In genomic region chr8:72295125-72295524, GRCm38 (mm10) we compare ENCODE assay signal across 10 mouse cellular contexts. TPM values are rescaled to one million over a fixed set of nuclear protein-coding genes. Genes with fewer than 3 reads are reported as not detected.
DNase-seq lines count a peak whose midpoint lies in the region; ATAC-seq and TF ChIP-seq lines count a peak whose summit lies in the region.
"Had no signal": no experiment of that assay in that cellular context is flagged by ENCODE, and none has a peak within 500 bp of the region (broad histone marks: within the 10 kb centered on the region; RNA-seq: fewer than 3 reads in every experiment).

No protein-coding gene starts in this region.

- no peak overlapping the region for H3K4me3 ChIP-seq in kidney, embryonic 15.5 days (replicated peaks)
- H3K4me3 ChIP-seq in brown adipose tissue, adult 24 weeks (ENCODE audit: insufficient read depth, low read depth, low read length): no peak overlapping the region
- no peak overlapping the region for H3K4me3 ChIP-seq in heart, embryonic 14.5 days (ENCODE audit: control insufficient read depth in 1 of 2, insufficient read depth in 1 of 2, low read depth in 1 of 2, low read length in 2 of 2)
- no peak overlapping the region for H3K4me3 ChIP-seq in liver, postnatal 0 days (ENCODE audit: low read depth, low read length)
- H3K4me3 ChIP-seq: erythroblast, embryonic 14.5 days had no signal

- H3K4me1 ChIP-seq in kidney, embryonic 15.5 days: 0 out of 2 replicates have a peak, but pooled peaks cover 12% of the 10 kb centered on the region
- H3K4me1 ChIP-seq in brown adipose tissue, adult 24 weeks (ENCODE audit: control insufficient read depth, insufficient read depth, insufficient read length, low read length): peaks cover 22% of the 10 kb centered on the region
- H3K4me1 ChIP-seq in heart, embryonic 14.5 days (ENCODE audit: control insufficient read depth in 2 of 2, insufficient read depth in 2 of 2, low read length in 2 of 2): peaks cover 17 to 23% of the 10 kb centered on the region in 2 experiments
- peaks cover 14% of the 10 kb centered on the region for H3K4me1 ChIP-seq in liver, postnatal 0 days (ENCODE audit: insufficient read depth)

- no peak for TF ChIP-seq EP300 in liver, postnatal 0 days (IDR thresholded peaks at IDR 0.05; ENCODE audit: low read depth)

- no peaks in the 10 kb centered on the region for H3K9me3 ChIP-seq in kidney, embryonic 15.5 days (replicated peaks)
- no peaks in the 10 kb centered on the region for H3K9me3 ChIP-seq in heart, embryonic 14.5 days (ENCODE audit: control insufficient read depth, low read length)
- no peaks in the 10 kb centered on the region for H3K9me3 ChIP-seq in liver, postnatal 0 days (ENCODE audit: low read length)

- TF ChIP-seq CTCF in liver, postnatal 0 days (IDR thresholded peaks at IDR 0.05; ENCODE audit: low read depth): no peak

- H3K27me3 ChIP-seq in kidney, embryonic 15.5 days: no peaks in the 10 kb centered on the region
- H3K27me3 ChIP-seq in heart, embryonic 14.5 days (ENCODE audit: control insufficient read depth, insufficient read depth, low read length): no peaks in the 10 kb centered on the region
- no peaks in the 10 kb centered on the region for H3K27me3 ChIP-seq in liver, postnatal 0 days (ENCODE audit: insufficient read depth, low read length)

- ATAC-seq in kidney, embryonic 15.5 days (replicated peaks; ENCODE audit: low FRiP score): no peak
- peak; percentile 1; the same call in 1 of the 2 replicates for ATAC-seq in heart, embryonic 14.5 days (ENCODE audit: insufficient number of reproducible peaks, insufficient read depth, low FRiP score, low read depth)
- no peak for ATAC-seq in liver, postnatal 0 days

- H3K4me2 ChIP-seq in kidney, embryonic 15.5 days: no peak overlapping the region
- peak overlapping the region; percentile 34 for H3K4me2 ChIP-seq in heart, embryonic 14.5 days (ENCODE audit: low read length)
- H3K4me2 ChIP-seq in liver, postnatal 0 days (ENCODE audit: low read depth, low read length): peak overlapping the region; percentile 11; the same call in 1 of the 2 replicates

- no peak for DNase-seq in kidney, postnatal 4 days
- no peak for DNase-seq in liver, postnatal 0 days
- no peak for DNase-seq in right cerebral cortex, postnatal 10 days (ENCODE audit: low spot score in 2 of 2)
- DNase-seq in frontal cortex, postnatal 10 days (ENCODE audit: low spot score in 2 of 2): no peak
- DNase-seq in layer of hippocampus, adult 11-12 months (ENCODE audit: low spot score): no peak

- H3K9ac ChIP-seq in kidney, embryonic 15.5 days: no peak overlapping the region
- peak overlapping the region; percentile 56 for H3K9ac ChIP-seq in heart, embryonic 14.5 days (ENCODE audit: low read length)
- H3K9ac ChIP-seq in liver, postnatal 0 days (replicated peaks): no peak overlapping the region
- H3K9ac ChIP-seq: liver, embryonic 14.5 days had no signal

- WGBS in kidney, embryonic 15.5 days: 68% methylated on average over 3 of the region's 3 CpGs
- 41% methylated on average over 3 of the region's 3 CpGs for WGBS in heart, embryonic 14.5 days
- WGBS in liver, postnatal 0 days (ENCODE audit: insufficient replicate concordance): 43% methylated on average over 3 of the region's 3 CpGs

- peak overlapping the region; percentile 84 for H3K27ac ChIP-seq in kidney, embryonic 15.5 days
- peak overlapping the region; percentile 99 for H3K27ac ChIP-seq in brown adipose tissue, adult 24 weeks (replicated peaks; ENCODE audit: low read depth, low read length)
- peak overlapping the region; percentile 94 to 96 for H3K27ac ChIP-seq in heart, embryonic 14.5 days (replicated peaks in 1 of 2; ENCODE audit: control insufficient read depth in 1 of 2, insufficient read depth in 1 of 2, low read depth in 2 of 2, low read length in 2 of 2)
- H3K27ac ChIP-seq in liver, postnatal 0 days (ENCODE audit: low read depth): peak overlapping the region; percentile 81
- H3K27ac ChIP-seq: liver, embryonic 14.5 days had no signal

- H3K36me3 ChIP-seq in kidney, embryonic 15.5 days: no peaks in the 10 kb centered on the region
- H3K36me3 ChIP-seq in heart, embryonic 14.5 days (ENCODE audit: control insufficient read depth, insufficient read depth, low read length): no peaks in the 10 kb centered on the region
- H3K36me3 ChIP-seq in liver, postnatal 0 days (replicated peaks; ENCODE audit: insufficient read depth, low read length): no peaks in the 10 kb centered on the region

RNA-seq across cellular contexts. Expression of gene Gm10282, which starts 9.9 kb away (rescaled TPM):
- polyA plus RNA-seq in kidney, embryonic 15.5 days (2015; fragmentation: Nextera tagmentation; extraction: Ambion mirVana): 29.0 and 30.3 TPM in 2 replicates
- not detected in 2 replicates for polyA plus RNA-seq in brown adipose tissue, adult 24 weeks (2012; ENCODE audit: insufficient read depth, insufficient read length, missing spikeins)
- 17.9 and 18.1 TPM in 2 replicates for polyA plus RNA-seq in heart, embryonic 14.5 days (2014; fragmentation: Nextera tagmentation; extraction: Ambion mirVana)
- polyA plus RNA-seq in liver, postnatal 0 days (2015; fragmentation: Nextera tagmentation; extraction: Ambion mirVana): 6.3 and 6.4 TPM in 2 replicates

RNA-seq across cellular contexts. Expression of gene Klf2, which starts 23.7 kb away (rescaled TPM):
- polyA plus RNA-seq in kidney, embryonic 15.5 days (2015; fragmentation: Nextera tagmentation; extraction: Ambion mirVana): 12.6 and 14.0 TPM in 2 replicates
- 30.6 and 88.0 TPM in 2 replicates for polyA plus RNA-seq in brown adipose tissue, adult 24 weeks (2012; ENCODE audit: insufficient read depth, insufficient read length, missing spikeins)
- polyA plus RNA-seq in heart, embryonic 14.5 days (2014; fragmentation: Nextera tagmentation; extraction: Ambion mirVana): 22.0 and 24.1 TPM in 2 replicates
- 5.6 and 7.4 TPM in 2 replicates for polyA plus RNA-seq in liver, postnatal 0 days (2015; fragmentation: Nextera tagmentation; extraction: Ambion mirVana)

RNA-seq across cellular contexts. Expression of gene Ap1m1, which starts 55.3 kb away (rescaled TPM):
- polyA plus RNA-seq in kidney, embryonic 15.5 days (2015; fragmentation: Nextera tagmentation; extraction: Ambion mirVana): 123 and 138 TPM in 2 replicates
- polyA plus RNA-seq in brown adipose tissue, adult 24 weeks (2012; ENCODE audit: insufficient read depth, insufficient read length, missing spikeins): 35.6 and 49.6 TPM in 2 replicates
- polyA plus RNA-seq in heart, embryonic 14.5 days (2014; fragmentation: Nextera tagmentation; extraction: Ambion mirVana): 108 TPM in 2 replicates
- 40.7 and 41.7 TPM in 2 replicates for polyA plus RNA-seq in liver, postnatal 0 days (2015; fragmentation: Nextera tagmentation; extraction: Ambion mirVana)
